9 mouse cellular contexts compared by ENCODE assay signal in the genomic region with DNA sequence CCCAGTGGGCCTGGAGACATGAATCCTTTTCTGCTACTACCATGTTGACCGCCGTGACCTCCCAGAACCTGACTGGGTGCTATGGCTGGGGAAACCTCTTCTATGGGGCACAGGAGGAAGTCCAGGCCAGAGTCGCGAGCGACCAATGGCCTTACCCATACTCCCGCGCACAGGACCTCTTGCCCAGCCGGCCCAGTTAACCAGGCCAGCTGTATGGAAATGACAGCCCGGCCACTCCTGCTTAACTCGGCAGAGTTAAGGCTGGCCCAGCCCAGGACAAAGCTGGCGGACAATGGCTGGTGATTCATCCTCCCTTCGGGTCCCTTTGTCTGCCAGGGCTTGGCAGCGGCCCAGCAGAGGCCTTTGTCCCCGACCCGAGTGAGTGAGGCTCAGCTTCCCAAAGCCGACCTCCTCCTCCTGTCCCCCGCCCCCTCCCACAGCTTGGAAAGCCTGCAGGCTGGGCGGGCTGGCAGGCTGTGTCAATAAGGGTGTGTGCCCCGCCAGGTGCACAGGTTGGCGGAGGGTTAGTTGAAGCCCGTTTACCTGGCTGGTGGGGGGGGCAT. TPM values are rescaled to one million over a fixed set of nuclear protein-coding genes. Genes with fewer than 3 reads are reported as not detected.
DNase-seq lines count a peak whose midpoint lies in the region; ATAC-seq lines count a peak whose summit lies in the region.
"Had no signal": no experiment of that assay in that cellular context is flagged by ENCODE, and none has a peak within 500 bp of the region (broad histone marks: within the 10 kb centered on the region; RNA-seq: fewer than 3 reads in every experiment).

No protein-coding gene starts in this region.

- H3K4me2 ChIP-seq in embryonic facial prominence, embryonic 15.5 days (replicated peaks), result peak overlapping the region; percentile 90
- peak overlapping the region; percentile 90 for H3K4me2 ChIP-seq in heart, embryonic 16.5 days (ENCODE audit: low read depth, low read length)

- DNase-seq in ES-CJ7 (ENCODE audit: low read depth, low spot score), result peak; percentile 54
- DNase-seq in adrenal gland, postnatal 14 days, result peak; percentile 93
- DNase-seq in kidney, postnatal 25 days, result peak; percentile 77 to 87
- DNase-seq in lung, postnatal 25 days (ENCODE audit: low spot score), result peak; percentile 84
- DNase-seq in retina, embryonic 14.5 days (ENCODE audit: low spot score), result peak; percentile 90

- ATAC-seq in embryonic facial prominence, embryonic 15.5 days (ENCODE audit: insufficient number of reproducible peaks, low FRiP score, low TSS enrichment, low read depth), result peak; percentile 40
- peak; percentile 29 for ATAC-seq in heart, embryonic 16.5 days (replicated peaks; ENCODE audit: extremely low read depth, insufficient read depth, low FRiP score)
- no peak for ATAC-seq in inflammation-experienced regulatory T-cells, adult 6 months

- H3K9me3 ChIP-seq in embryonic facial prominence, embryonic 15.5 days (replicated peaks), result no peaks in the 10 kb centered on the region
- H3K9me3 ChIP-seq in heart, embryonic 16.5 days (replicated peaks; ENCODE audit: control insufficient read depth, low read length), result no peaks in the 10 kb centered on the region

- 12% methylated on average over 21 of the region's 21 CpGs for WGBS in embryonic facial prominence, embryonic 15.5 days
- WGBS in heart, embryonic 16.5 days, result 15% methylated on average over 21 of the region's 21 CpGs

- H3K4me3 ChIP-seq in embryonic facial prominence, embryonic 15.5 days (replicated peaks), result peak overlapping the region; percentile 63
- H3K4me3 ChIP-seq in heart, embryonic 16.5 days (ENCODE audit: low read length), result peak overlapping the region; percentile 70

- peak overlapping the region; percentile 93 for H3K27ac ChIP-seq in embryonic facial prominence, embryonic 15.5 days (replicated peaks)
- H3K27ac ChIP-seq in heart, embryonic 16.5 days (ENCODE audit: low read length), result peak overlapping the region; percentile 71

- H3K36me3 ChIP-seq in embryonic facial prominence, embryonic 15.5 days, result peaks cover 29% of the 10 kb centered on the region
- H3K36me3 ChIP-seq in heart, embryonic 16.5 days (ENCODE audit: control insufficient read depth, insufficient read depth), result no peaks in the 10 kb centered on the region

- H3K27me3 ChIP-seq in embryonic facial prominence, embryonic 15.5 days, result peaks cover 9% of the 10 kb centered on the region; the same call in 1 of the 2 replicates
- peaks cover 34% of the 10 kb centered on the region for H3K27me3 ChIP-seq in heart, embryonic 16.5 days (ENCODE audit: control insufficient read depth, insufficient read depth, low read length)

- H3K9ac ChIP-seq in embryonic facial prominence, embryonic 15.5 days, result 0 out of 2 replicates have a peak overlapping the region, but pooled peaks have one; percentile 26
- H3K9ac ChIP-seq in heart, embryonic 16.5 days (ENCODE audit: low read length), result peak overlapping the region; percentile 57

- peaks cover 63% of the 10 kb centered on the region for H3K4me1 ChIP-seq in embryonic facial prominence, embryonic 15.5 days
- peaks cover 49% of the 10 kb centered on the region for H3K4me1 ChIP-seq in heart, embryonic 16.5 days (ENCODE audit: control insufficient read depth, insufficient read depth, low read length)

RNA-seq across cellular contexts. Expression of a gene that starts 4.0 kb away (rescaled TPM):
- total RNA-seq in adrenal gland, postnatal 14 days (2021), result 13.7 and 26.8 TPM in 2 replicates
- polyA plus RNA-seq in embryonic facial prominence, embryonic 15.5 days (2015; fragmentation: Nextera tagmentation; extraction: Ambion mirVana), result 31.8 and 36.0 TPM in 2 replicates
- 6.2 and 7.7 TPM in 2 replicates for polyA plus RNA-seq in heart, embryonic 16.5 days (2015; fragmentation: Nextera tagmentation; extraction: Ambion mirVana)
- 10 to 100 TPM; 16.8 to 44.8 (median 23.1) TPM for polyA plus RNA-seq in inflammation-experienced regulatory T-cells, adult 6 months (2017; shearing (Covaris generic))

RNA-seq across cellular contexts. Expression of a gene that starts 37.7 kb away (rescaled TPM):
- total RNA-seq in adrenal gland, postnatal 14 days (2021), result 72.5 and 83.6 TPM in 2 replicates
- polyA plus RNA-seq in embryonic facial prominence, embryonic 15.5 days (2015; fragmentation: Nextera tagmentation; extraction: Ambion mirVana), result 42.3 and 43.7 TPM in 2 replicates
- polyA plus RNA-seq in heart, embryonic 16.5 days (2015; fragmentation: Nextera tagmentation; extraction: Ambion mirVana), result 16.3 and 17.9 TPM in 2 replicates
- 1 to 10 TPM; 2.8 to 4.2 (median 3.7) TPM for polyA plus RNA-seq in inflammation-experienced regulatory T-cells, adult 6 months (2017; shearing (Covaris generic))

RNA-seq across cellular contexts. Expression of a gene that starts 46.2 kb away (rescaled TPM):
- total RNA-seq in adrenal gland, postnatal 14 days (2021), result not detected in 2 replicates
- polyA plus RNA-seq in embryonic facial prominence, embryonic 15.5 days (2015; fragmentation: Nextera tagmentation; extraction: Ambion mirVana), result not detected in 2 replicates
- polyA plus RNA-seq in heart, embryonic 16.5 days (2015; fragmentation: Nextera tagmentation; extraction: Ambion mirVana), result 0.79 and 0.98 TPM in 2 replicates
- polyA plus RNA-seq in inflammation-experienced regulatory T-cells, adult 6 months (2017; shearing (Covaris generic)), result 1 to 10 TPM; 1.2 to 5.5 (median 1.9) TPM
- polyA plus RNA-seq: gonadal fat pad, adult 2 months had no signal
